Mouse (Mus musculus): ENCODE results near the gene Gnai1. TPM values are rescaled to one million over a fixed set of nuclear protein-coding genes. Genes with fewer than 3 reads are reported as not detected.

Gnai1 gene
- polyA plus RNA-seq, 1 experiment: 1.2 TPM

- no peak for TF ChIP-seq CTCF (IDR thresholded peaks at IDR 0.05; ENCODE audit: borderline replicate concordance, control insufficient read depth, extremely low read depth, insufficient read depth, low read length, poor library complexity)
- TF ChIP-seq POLR2A (IDR thresholded peaks at IDR 0.05; ENCODE audit: control insufficient read depth, extremely low read depth, insufficient read depth, low read length, poor library complexity): no peak
- H3K4me3 ChIP-seq (ENCODE audit: control insufficient read depth, insufficient read depth, low read length): no peak overlapping the region
- H3K36me3 ChIP-seq (ENCODE audit: control insufficient read depth, insufficient read depth, low read length): no peaks in the 10 kb centered on the region
- DNase-seq: no peak
- H3K4me1 ChIP-seq (replicated peaks; ENCODE audit: control insufficient read depth, insufficient read depth, low read length): no peaks in the 10 kb centered on the region
- no peak overlapping the region for H3K27ac ChIP-seq (ENCODE audit: control insufficient read depth, insufficient read depth, low read length)
- WGBS: 95% methylated on average over 5 of the region's 5 CpGs
- H3K27me3 ChIP-seq (ENCODE audit: control insufficient read depth, insufficient read depth, low read length): no peaks in the 10 kb centered on the region
These were observed 67.4 kb downstream of the Gnai1 start for GRCm38 (mm10) chr5:18292744-18293143.

DNA sequence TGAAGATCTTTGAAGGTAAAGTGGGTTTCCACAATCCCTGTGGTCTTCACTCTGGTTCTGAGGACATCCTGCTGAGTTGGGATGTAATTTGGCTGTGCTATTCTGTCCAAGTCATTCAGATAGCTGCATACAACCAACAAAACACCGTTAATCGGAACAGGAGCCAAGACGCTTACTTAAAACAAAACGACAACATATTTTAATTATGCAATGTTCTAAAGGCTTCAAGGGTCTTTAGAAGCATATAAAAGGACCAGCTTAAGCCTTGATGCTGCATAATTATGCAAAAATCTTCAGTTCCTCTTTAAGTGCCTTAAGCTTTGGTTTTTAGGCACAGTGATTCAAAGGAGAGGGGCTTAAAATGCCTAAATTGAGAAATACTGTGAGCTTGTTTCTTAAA lies 70.6 kb downstream of the Gnai1 start:
- WGBS: 85% methylated on average over 4 of the region's 4 CpGs
- H3K27me3 ChIP-seq (ENCODE audit: control insufficient read depth, insufficient read depth, low read length): no peaks in the 10 kb centered on the region
- no peaks in the 10 kb centered on the region for H3K36me3 ChIP-seq (ENCODE audit: control insufficient read depth, insufficient read depth, low read length)
- TF ChIP-seq POLR2A (IDR thresholded peaks at IDR 0.05; ENCODE audit: control insufficient read depth, extremely low read depth, insufficient read depth, low read length, poor library complexity) (no peak), CTCF (IDR thresholded peaks at IDR 0.05; ENCODE audit: borderline replicate concordance, control insufficient read depth, extremely low read depth, insufficient read depth, low read length, poor library complexity) (no peak)
- no peak overlapping the region for H3K4me3 ChIP-seq (ENCODE audit: control insufficient read depth, insufficient read depth, low read length)
- DNase-seq: no peak
- no peaks in the 10 kb centered on the region for H3K4me1 ChIP-seq (replicated peaks; ENCODE audit: control insufficient read depth, insufficient read depth, low read length)
- no peak overlapping the region for H3K27ac ChIP-seq (ENCODE audit: control insufficient read depth, insufficient read depth, low read length)

DNA sequence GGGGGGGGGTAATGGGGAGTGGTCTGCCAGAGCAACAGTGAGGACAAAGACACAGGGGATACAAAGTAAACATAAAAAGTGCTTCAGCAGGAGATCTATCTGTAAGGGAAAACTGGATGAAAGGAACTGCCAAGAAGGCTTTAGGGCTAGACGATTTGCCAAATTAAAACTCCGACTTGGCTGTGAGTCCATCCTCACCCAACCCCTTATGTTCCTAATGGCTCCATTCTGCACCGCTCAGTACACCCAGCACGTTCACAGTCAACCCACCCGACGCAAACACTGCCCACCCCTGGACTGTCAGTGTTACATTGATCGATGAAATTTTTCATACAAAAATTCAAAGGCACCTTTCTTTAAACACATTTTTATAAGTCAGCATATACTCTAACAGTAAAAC lies 71.5 kb downstream of the Gnai1 start:
- no peak for DNase-seq
- WGBS: 96% methylated on average over 7 of the region's 7 CpGs
- Histone ChIP-seq H3K36me3 (ENCODE audit: control insufficient read depth, insufficient read depth, low read length) (no peaks in the 10 kb centered on the region), H3K27ac (ENCODE audit: control insufficient read depth, insufficient read depth, low read length) (no peak overlapping the region), H3K4me3 (ENCODE audit: control insufficient read depth, insufficient read depth, low read length) (no peak overlapping the region), H3K4me1 (replicated peaks; ENCODE audit: control insufficient read depth, insufficient read depth, low read length) (no peaks in the 10 kb centered on the region), H3K27me3 (ENCODE audit: control insufficient read depth, insufficient read depth, low read length) (no peaks in the 10 kb centered on the region)
- TF ChIP-seq POLR2A (IDR thresholded peaks at IDR 0.05; ENCODE audit: control insufficient read depth, extremely low read depth, insufficient read depth, low read length, poor library complexity) (no peak), CTCF (IDR thresholded peaks at IDR 0.05; ENCODE audit: borderline replicate concordance, control insufficient read depth, extremely low read depth, insufficient read depth, low read length, poor library complexity) (no peak)

GRCm38 (mm10) chr5:18288079-18288478 lies 72.1 kb downstream of the Gnai1 start:
- no peak overlapping the region for H3K4me3 ChIP-seq (ENCODE audit: control insufficient read depth, insufficient read depth, low read length)
- no peak for TF ChIP-seq CTCF (IDR thresholded peaks at IDR 0.05; ENCODE audit: borderline replicate concordance, control insufficient read depth, extremely low read depth, insufficient read depth, low read length, poor library complexity)
- 92% methylated on average over 3 of the region's 3 CpGs for WGBS
- no peak for DNase-seq
- H3K27me3 ChIP-seq (ENCODE audit: control insufficient read depth, insufficient read depth, low read length): no peaks in the 10 kb centered on the region
- H3K27ac ChIP-seq (ENCODE audit: control insufficient read depth, insufficient read depth, low read length): no peak overlapping the region
- H3K36me3 ChIP-seq (ENCODE audit: control insufficient read depth, insufficient read depth, low read length): no peaks in the 10 kb centered on the region
- no peaks in the 10 kb centered on the region for H3K4me1 ChIP-seq (replicated peaks; ENCODE audit: control insufficient read depth, insufficient read depth, low read length)

GRCm38 (mm10) chr5:18282095-18282494 lies 78.1 kb downstream of the Gnai1 start:
- 98% methylated on average over 3 of the region's 3 CpGs for WGBS
- TF ChIP-seq POLR2A (IDR thresholded peaks at IDR 0.05; ENCODE audit: control insufficient read depth, extremely low read depth, insufficient read depth, low read length, poor library complexity) (no peak), CTCF (IDR thresholded peaks at IDR 0.05; ENCODE audit: borderline replicate concordance, control insufficient read depth, extremely low read depth, insufficient read depth, low read length, poor library complexity) (no peak)
- Histone ChIP-seq H3K36me3 (ENCODE audit: control insufficient read depth, insufficient read depth, low read length) (no peaks in the 10 kb centered on the region), H3K4me1 (replicated peaks; ENCODE audit: control insufficient read depth, insufficient read depth, low read length) (no peaks in the 10 kb centered on the region), H3K4me3 (ENCODE audit: control insufficient read depth, insufficient read depth, low read length) (no peak overlapping the region), H3K27ac (ENCODE audit: control insufficient read depth, insufficient read depth, low read length) (no peak overlapping the region), H3K27me3 (ENCODE audit: control insufficient read depth, insufficient read depth, low read length) (no peaks in the 10 kb centered on the region)
- no peak for DNase-seq

DNA sequence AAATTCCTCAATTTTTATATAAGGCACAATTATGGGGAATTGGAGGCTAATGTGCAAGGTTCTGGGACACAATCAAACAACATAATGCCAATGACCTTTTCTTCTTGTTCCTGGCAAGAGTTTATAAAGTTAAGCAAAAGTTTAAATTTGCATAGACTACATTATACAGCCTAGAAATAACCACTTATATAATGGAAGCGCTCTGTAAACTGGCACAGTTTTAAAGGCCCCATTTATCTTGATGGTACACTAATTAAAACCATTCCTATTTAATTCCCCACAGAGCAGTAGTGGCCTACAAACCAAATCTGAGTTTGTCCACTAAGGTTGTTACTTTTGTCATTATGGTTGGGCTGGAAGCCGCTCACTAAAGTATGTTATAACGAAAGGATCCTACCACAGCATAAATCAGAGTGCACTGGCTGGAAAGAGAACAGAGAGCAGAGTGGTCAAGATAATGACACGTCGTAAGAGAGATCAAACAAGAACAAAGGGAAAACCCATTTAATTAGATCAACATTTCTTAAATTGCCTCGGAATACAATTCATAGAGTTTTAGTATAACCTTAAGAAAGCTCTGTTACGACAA lies 85.7 kb downstream of the Gnai1 start:
- TF ChIP-seq POLR2A (IDR thresholded peaks at IDR 0.05; ENCODE audit: control insufficient read depth, extremely low read depth, insufficient read depth, low read length, poor library complexity): no peak
- no peak for TF ChIP-seq CTCF (IDR thresholded peaks at IDR 0.05; ENCODE audit: borderline replicate concordance, control insufficient read depth, extremely low read depth, insufficient read depth, low read length, poor library complexity)
- WGBS: 96% methylated on average over 7 of the region's 7 CpGs
- no peaks in the 10 kb centered on the region for H3K36me3 ChIP-seq (ENCODE audit: control insufficient read depth, insufficient read depth, low read length)
- H3K4me1 ChIP-seq (replicated peaks; ENCODE audit: control insufficient read depth, insufficient read depth, low read length): no peaks in the 10 kb centered on the region
- DNase-seq: no peak
- H3K27ac ChIP-seq (ENCODE audit: control insufficient read depth, insufficient read depth, low read length): no peak overlapping the region
- H3K4me3 ChIP-seq (ENCODE audit: control insufficient read depth, insufficient read depth, low read length): no peak overlapping the region
- H3K27me3 ChIP-seq (ENCODE audit: control insufficient read depth, insufficient read depth, low read length): no peaks in the 10 kb centered on the region
